Mouse (Mus musculus): ENCODE measurements at regions not wholly inside any gene's neighbourhood (a gene's known extent, or its start where the extent isn't known, plus 50 kb on each side); places are given as distances from the start of the nearest gene placed in this dataset.

- TF ChIP-seq CTCF (IDR thresholded peaks at IDR 0.05) (no peak), POLR2A (IDR thresholded peaks at IDR 0.05; ENCODE audit: insufficient read depth, low read depth, low read length) (no peak)
Observed at GRCm38 (mm10) chr3:99515751-99516150, 275.6 kb downstream of the Tbx15 start.
